Mouse (Mus musculus) CD8-positive naive resting alpha-beta T cell, adult 2 months (primary cell): ENCODE data around the gene Ralbp1.
A peak's percentile ranks its signal among the peaks of the same experiment; 100 is the strongest.

Experiments used
- DNase-seq, 2 experiments: peaks; one replicate each; pipeline ENCODE4 v3.0.0; 2022; ENCODE audit warnings: low read depth in 2 of 2, low spot score in 2 of 2

Gene Ralbp1

GRCm38 (mm10) chr17:65853326-65853725 is 32.3 kb downstream of the Ralbp1 start:
- no peak for DNase-seq

GRCm38 (mm10) chr17:65851749-65852148 is 33.8 kb downstream of the Ralbp1 start:
- DNase-seq, result no peak

DNA sequence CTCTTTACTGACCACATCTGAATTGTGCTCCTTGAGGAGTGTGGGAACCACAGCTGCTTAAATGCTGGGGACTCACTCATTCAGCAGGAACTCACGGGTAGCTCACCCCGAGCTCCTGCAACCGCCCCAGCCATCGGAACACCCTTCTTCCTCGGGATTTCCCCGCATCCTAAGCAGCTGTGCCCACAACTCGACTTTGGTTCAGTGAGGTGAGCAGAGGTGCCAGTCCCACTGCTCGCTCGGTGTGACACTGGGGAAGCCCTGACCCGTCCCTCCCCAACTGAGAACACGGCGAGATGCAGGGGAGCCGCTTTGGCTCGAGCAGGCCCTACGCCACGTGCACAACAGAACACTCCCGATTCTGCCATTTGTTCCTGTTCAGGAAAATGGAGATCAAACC is 35.1 kb downstream of the Ralbp1 start:
- no peak for DNase-seq

DNA sequence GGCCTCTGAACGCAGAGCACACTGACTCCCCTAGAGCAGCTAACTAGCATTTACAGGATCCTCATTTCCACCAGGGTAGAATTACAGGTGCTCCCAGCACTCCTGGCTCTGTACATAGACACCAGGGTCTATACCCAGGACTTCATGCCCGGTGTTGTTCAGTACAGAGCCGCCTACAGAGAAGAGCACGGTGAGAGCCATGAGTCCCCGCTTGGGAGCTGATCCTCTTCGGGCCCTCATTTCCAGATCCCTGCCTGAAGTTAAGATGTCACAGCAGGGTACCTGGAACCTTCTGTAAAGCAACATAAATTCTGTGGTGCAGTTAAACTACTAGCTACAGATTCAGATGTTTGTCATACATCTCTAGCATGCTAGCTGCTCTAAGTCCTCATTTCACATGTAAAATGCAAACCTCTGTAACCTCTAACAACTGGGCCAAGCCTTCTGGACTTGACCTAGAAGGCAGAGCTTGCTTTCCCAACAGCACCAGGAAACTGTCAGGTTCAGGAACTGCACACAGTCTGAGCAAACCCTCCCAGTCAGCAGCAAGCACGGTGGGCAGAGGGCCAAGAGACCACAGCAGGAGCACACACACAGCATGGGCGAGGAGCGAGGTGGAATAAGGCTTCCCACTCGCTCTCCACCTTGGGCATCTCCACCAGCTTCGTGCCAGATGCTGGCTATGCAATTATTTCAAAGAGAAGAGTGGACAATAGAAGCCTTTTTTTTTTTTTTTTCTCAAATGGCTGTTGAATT is 37.7 kb downstream of the Ralbp1 start:
- DNase-seq, result no peak

- DNase-seq, result no peak
Measured at GRCm38 (mm10) chr17:65845423-65845822, 40.2 kb downstream of the Ralbp1 start.

DNA sequence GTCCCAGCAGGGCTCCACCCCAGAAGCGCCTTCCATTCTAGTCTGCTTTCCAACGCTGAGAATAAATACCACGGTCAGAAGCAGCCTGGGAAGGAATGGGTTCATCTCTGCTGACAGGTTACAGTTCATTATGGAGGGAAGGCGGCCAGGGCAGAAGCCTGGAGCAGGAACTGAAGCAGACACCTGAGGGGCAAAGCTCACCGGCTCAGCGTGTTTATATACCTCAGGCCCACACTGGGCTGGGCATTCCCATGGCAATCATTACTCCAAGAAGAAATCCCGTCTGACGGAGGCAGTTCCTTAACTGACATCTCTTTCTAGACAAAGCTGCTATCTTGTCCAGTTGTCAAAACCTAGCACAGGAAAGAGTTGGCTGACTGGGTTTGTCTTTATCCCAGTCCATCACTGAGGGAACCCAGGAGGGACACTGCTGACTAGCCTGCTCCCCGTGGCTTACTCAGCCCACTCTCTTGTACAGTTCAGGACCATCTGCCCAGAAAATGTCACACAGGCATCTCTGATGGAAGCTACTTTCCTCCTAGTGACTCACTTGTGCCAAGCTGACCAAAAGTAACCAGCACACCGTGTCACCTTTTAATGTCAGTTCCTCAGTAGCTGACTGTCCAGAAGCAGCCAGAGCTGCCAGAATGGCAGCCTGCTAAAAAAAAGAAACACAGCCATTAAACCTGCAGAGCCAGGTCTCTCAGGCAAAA is 42.8 kb downstream of the Ralbp1 start:
- DNase-seq, result no peak

DNA sequence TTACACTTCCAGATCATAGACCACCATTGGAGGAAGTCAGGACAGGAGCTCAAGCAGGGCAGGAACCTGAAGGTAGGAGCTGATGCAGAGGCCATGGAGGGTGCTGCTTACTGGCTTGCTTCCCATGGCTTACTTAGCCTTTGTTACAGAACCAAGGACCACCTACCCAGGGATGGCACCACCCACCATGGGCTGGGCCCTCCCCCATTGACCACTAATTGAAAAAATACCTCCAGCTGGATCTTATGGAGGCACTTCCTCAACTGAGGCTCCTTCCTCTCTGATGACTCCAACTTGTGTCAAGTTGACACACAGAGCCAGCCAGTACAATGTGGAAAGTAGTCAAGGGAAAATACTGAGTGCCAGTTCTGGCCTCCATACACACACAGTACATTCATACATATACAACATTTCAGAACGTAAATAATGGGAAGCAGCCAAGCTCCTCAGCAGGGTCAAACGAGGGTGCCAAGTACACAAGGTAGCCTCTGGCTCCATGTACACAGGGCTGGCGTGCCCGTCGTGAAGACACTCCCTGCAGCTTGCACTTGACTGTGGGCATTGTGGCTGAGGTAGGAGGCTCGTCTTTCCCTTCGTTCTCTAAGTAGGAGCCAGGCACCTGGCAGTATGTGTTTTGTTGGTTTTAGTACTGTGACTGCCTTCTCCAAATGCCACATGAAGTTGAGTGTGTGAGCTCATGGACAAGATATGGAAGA is 45.9 kb downstream of the Ralbp1 start:
- DNase-seq, result no peak

DNA sequence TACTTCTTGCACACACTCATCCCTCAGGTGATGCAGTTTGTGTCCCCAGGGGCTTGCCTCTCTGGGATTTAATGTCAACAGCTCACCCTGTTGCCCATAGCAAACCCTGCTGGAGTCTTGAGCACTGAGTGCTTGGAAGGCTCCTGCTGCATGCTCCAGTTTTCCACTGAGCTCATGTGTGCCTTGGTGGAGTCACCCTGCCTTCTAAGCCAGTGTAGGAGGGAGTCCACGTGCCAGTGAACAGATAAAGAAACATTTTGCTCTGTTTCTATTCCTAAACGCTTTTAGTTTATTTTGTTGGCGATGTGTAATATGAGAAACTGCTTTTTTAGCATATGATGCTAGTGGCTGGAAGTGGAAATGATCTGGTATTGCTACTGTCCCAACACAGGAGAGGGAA is 48.9 kb downstream of the Ralbp1 start:
- no peak for DNase-seq

GRCm38 (mm10) chr17:65833891-65834290 is 51.7 kb downstream of the Ralbp1 start:
- DNase-seq, result no peak

DNA sequence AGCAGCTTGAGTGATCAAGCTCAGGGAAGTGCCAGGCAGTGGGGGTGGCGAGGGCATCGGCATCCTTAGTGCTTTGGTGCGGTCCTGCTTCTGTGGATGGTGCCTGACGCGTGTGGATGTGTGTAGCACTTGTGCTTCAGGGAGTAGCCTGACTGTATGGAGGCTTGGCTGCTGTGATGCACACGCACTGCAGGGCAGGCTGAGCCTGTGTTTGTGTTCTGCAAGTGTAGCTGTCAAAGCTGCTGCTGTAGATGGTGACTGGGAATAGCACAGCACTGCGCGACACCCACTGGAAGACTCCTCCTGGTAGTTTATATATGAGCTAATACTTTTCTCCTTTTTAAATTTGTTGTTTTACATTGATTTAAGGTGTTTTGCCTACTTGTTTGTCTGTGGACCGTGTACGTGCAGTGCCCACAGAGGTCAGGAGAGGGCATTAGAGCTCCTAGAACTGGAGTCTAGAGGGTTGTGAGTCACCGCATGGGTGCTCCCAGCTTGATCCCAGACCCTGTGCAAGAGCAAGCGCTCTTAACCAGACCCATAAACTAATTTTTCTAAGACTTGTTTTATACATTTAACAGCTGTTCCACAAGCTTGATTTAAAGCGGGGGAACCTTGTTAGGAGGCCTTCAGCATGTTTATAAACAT is 55.3 kb downstream of the Ralbp1 start:
- no peak for DNase-seq

DNA sequence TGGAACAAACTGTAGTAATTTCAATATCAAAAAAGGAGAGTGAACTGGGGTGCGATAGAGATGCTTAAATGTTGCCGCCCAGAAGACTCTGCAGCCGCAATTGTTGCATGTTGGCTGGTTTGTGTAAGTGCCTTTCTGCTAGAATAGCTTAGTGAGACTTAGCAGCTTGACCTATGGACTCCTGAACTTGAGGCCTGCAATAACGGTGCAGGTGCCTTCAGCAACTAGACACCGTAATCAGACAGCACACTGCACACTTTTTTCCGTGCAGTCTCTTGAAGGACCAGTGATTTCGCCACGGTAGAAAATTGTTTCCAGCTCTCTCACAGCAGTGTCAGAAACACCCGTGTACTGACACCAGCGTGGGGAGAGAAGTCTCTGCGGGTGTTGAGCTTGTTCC is 56.6 kb downstream of the Ralbp1 start:
- DNase-seq, result no peak

- no peak for DNase-seq
Measured at GRCm38 (mm10) chr17:65827904-65828303, 57.7 kb downstream of the Ralbp1 start.

DNA sequence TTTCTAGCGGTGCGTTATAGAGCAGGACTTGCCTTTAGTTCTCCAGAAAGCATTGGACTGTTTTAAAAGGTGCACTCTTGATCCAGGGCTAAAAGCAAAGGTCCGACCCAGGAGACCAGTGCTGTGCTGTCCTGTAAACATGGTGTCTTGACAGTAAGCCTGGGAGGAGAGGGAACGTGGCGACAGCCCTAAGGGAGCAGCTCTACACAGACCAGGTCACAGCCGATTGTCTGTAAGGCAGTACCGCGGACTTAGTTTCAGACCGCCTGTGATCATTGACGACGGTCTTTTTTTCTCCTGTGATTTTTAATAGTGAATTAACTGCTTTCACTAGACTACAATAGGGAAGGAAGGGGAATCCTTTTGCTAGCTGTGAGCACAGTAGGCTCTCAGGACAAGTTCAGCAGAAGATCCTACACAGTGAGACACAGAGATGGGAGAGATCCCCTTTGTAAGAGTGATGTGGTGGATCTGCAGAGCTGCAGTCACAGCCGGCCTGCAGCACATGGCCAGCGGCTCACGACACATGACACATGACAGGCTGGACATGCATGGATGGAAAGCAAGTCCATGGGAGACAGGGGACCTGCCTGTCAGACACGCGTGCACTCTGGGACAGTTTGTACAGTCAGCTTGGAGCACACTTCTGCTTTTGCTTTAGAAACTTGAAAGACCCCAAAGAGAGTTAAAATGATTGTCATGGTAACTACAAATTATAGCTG is 58.3 kb downstream of the Ralbp1 start:
- no peak for DNase-seq

DNA sequence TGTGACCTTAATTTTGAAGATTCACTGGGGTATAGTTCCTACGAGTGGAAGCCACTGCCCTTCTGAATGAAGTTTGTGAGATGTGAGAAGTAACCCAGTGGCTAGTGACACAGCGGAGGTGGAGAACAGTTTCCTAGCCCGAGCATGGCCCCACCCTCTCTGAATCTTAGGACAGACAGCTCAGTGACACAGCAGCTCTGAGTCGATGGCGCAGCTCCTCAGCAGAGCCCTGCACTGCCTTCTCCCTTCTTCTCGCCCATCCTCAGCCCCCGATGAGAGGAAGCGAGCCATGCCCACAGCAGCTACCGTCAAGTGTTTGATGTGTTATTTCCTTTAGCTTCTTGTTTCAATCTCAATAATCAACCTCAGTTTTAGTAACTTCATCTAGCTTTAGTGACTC is 59.3 kb downstream of the Ralbp1 start:
- DNase-seq, result peak in 1 of 2 experiments; percentile 8

DNA sequence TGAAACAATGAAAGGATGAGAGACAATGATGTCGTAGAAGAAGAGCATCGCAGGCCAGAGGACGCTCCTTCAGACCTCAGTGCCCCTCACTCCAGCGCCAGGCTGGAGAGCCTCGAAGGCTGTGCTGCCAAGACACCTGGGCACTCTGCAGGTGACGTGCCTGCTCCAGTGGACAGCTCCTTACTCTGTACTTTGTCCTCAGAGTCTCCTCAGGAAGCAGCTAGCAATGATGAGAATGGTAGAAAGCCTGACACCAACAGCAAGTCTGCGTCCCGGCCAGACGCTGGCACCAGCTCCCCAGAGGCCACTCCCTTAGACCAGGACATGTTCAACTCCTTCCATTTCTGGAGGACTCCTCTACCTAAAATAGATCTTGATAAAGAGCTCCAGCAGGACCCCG is 61.4 kb downstream of the Ralbp1 start:
- DNase-seq, result no peak

- no peak for DNase-seq
Measured at GRCm38 (mm10) chr17:65822423-65822822, 63.2 kb downstream of the Ralbp1 start.

GRCm38 (mm10) chr17:65820197-65820596 is 65.4 kb downstream of the Ralbp1 start:
- DNase-seq, result no peak

- no peak for DNase-seq
Measured at GRCm38 (mm10) chr17:65813763-65814162, 71.8 kb downstream of the Ralbp1 start.

- DNase-seq, result no peak
Measured at GRCm38 (mm10) chr17:65811032-65811431, 74.6 kb downstream of the Ralbp1 start.

DNA sequence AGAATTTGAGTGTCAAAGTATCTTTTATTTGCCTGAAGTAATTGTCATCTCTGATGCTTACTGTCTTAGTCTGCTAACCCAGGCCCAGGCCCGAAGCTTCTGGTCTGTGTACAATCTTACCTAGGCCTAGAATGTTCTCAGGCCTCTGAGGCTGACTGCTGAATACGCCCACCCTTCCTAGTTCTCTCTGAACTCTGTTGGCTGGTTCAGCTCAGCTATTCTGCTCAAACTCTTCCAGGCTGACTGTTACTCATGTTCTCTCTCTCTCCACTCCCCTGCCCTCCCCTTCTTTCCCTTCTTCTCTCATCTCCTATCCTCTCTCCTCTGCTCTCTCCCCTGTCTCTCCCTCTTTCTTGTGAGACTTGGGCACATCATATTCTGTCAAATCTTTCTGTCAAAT is 79.2 kb downstream of the Ralbp1 start:
- no peak for DNase-seq

DNA sequence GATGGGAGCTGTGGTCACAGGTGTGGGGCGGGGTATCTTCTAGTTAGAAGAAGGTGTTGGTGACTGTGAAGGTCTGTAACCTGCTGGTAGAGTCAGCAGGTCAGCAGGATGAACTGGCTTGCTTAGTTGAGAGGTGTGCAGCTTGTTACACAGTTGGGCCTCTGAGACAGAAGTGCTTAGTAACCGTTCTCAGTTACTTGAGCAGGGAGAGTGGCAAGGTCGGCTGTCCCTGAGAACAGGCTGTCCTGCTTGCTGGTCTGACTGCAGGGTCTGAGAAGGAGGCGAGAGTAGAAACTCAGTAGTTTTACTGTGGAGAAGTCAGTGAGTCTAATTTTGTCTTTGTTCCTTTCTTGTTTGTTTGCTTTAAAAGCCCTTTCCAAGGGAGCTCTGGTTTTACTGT is 79.6 kb downstream of the Ralbp1 start:
- DNase-seq, result no peak
